Mouse (Mus musculus): ENCODE results near the gene Ssr1. TPM values are rescaled to one million over a fixed set of nuclear protein-coding genes. Genes with fewer than 3 reads are reported as not detected.
A peak's percentile ranks its signal among the peaks of the same experiment; 100 is the strongest.

Gene Ssr1
- total and polyA plus RNA-seq, 3 experiments: 10.0 to 44.9 (median 41.7) TPM

DNA sequence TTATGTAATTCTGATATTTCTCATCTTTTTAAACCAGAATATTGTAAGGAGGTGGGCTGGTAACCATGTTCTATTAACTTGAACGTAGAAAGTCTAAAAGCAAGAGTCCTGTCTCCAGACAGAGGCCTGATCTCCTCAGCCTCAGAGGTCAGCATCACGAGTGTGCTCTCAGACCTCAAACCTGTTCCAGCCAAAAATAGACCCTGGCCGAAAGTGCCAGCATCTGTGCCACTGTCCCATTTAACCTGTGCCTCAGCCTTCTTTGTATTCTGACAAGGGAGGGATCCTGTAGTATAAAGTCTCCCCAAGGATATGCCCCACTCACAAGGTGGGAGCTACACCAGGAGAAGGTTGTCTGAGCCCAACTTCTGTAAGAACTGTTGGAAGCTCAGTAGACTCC is 67.6 kb downstream of the Ssr1 start:
- Histone ChIP-seq H3K27me3 (ENCODE audit: control insufficient read depth, insufficient read depth, low read length) (no peaks in the 10 kb centered on the region), H3K79me2 (replicated peaks; ENCODE audit: control insufficient read depth, insufficient read depth, low read length) (no peaks in the 10 kb centered on the region; the same call in 1 of the 2 replicates), H3K27ac (peak overlapping the region; percentile 64), H3K4me1 (ENCODE audit: control insufficient read depth, insufficient read depth, low read length) (peaks cover 2% of the 10 kb centered on the region; the same call in 1 of the 2 replicates), H3K9ac (ENCODE audit: low read depth, low read length) (no peak overlapping the region), H3K4me3 (no peak overlapping the region), H3K36me3 (ENCODE audit: control insufficient read depth, insufficient read depth, low read length) (peaks cover 15% of the 10 kb centered on the region; the same call in 1 of the 2 replicates)
- TF ChIP-seq EP300 (IDR thresholded peaks at IDR 0.05; ENCODE audit: insufficient read depth, low read depth, low read length) (peak; percentile 85), POLR2A (IDR thresholded peaks at IDR 0.05; ENCODE audit: insufficient read depth, low read depth, low read length) (no peak)
- 53% methylated on average over 3 of the region's 3 CpGs for WGBS
- DNase-seq: no peak
- intact Hi-C loops (cut with DNase I): no loop called here

DNA sequence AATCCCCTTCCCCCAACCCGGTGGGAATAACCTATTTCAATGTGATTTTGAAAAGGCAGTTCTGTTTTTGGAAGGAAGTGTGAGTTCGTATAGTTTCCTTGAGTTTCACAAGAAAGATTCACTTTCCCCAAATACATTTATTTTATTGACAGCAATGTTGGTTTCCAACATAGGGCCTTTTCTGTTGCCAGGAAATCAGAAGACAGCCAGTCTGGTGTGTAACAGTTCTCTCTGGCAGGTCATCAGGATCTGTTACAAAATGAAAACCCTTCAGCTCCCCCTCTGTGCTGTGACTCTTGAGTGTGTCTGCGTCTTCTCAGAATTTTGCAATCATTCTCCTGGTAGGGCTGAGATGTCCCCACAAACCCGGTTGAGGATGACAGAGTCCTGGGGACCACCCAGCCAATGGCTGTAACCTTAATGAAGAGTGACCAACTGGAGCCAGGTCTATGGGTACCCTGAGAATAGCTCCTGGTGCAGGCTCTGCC is 69.5 kb downstream of the Ssr1 start:
- Histone ChIP-seq H3K36me3 (ENCODE audit: control insufficient read depth, insufficient read depth, low read length) (peaks cover 16% of the 10 kb centered on the region; the same call in 1 of the 2 replicates), H3K9ac (ENCODE audit: low read depth, low read length) (no peak overlapping the region), H3K4me3 (no peak overlapping the region), H3K27me3 (ENCODE audit: control insufficient read depth, insufficient read depth, low read length) (no peaks in the 10 kb centered on the region), H3K27ac (no peak overlapping the region; the same call in 1 of the 2 replicates), H3K79me2 (replicated peaks; ENCODE audit: control insufficient read depth, insufficient read depth, low read length) (no peaks in the 10 kb centered on the region; the same call in 1 of the 2 replicates), H3K4me1 (ENCODE audit: control insufficient read depth, insufficient read depth, low read length) (peaks cover 2% of the 10 kb centered on the region)
- TF ChIP-seq EP300 (IDR thresholded peaks at IDR 0.05; ENCODE audit: insufficient read depth, low read depth, low read length) (no peak), CTCF (IDR thresholded peaks at IDR 0.05) (no peak), POLR2A (IDR thresholded peaks at IDR 0.05; ENCODE audit: insufficient read depth, low read depth, low read length) (no peak)
- 68% methylated on average over 4 of the region's 4 CpGs for WGBS
- DNase-seq: no peak
- intact Hi-C loops (cut with DNase I): loop anchor here (5.0 kb wide), 1 partner anchor 312 kb away; no protein-coding TSS in a partner anchor

DNA sequence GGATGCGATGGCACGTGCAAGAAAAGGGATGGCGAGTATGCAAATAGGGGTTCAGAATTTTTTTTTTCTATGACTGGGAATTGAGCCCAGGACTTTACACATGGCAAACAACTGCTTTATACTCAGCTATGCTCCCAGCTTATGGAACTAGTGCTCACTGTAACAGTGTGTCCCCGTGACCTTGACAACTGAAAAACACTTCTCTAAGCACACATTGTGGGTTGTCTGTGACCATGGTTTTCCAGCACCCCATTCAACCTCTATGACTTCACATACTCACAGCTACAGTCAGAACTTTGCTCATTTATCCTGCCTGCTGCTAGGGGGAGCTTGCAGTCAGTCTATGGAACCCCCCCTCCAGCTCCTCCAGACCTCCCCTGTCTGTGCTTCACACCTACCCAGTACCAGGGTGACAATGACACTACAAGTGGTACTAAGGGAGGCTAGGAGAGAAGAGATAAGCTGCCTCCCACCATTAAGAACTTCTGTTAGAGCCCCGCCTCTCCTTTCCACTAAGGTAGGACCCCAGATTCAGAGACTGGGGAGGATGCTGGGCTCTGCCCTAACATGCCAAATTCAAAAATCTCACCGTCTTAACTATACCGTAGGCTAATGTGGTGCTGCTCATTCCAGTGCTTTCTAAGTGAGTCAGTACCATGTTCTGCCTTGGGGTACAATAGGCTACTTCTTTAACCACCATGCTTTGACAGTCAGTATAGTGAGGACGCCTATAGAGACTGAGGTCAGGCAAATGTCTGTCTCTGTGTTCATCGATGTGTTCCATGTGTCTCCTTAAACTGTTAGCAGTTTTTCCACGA is 70.2 kb downstream of the Ssr1 start:
- DNase-seq: no peak
- Histone ChIP-seq H3K79me2 (replicated peaks; ENCODE audit: control insufficient read depth, insufficient read depth, low read length) (no peaks in the 10 kb centered on the region; the same call in 1 of the 2 replicates), H3K4me1 (ENCODE audit: control insufficient read depth, insufficient read depth, low read length) (peaks cover 2% of the 10 kb centered on the region), H3K27ac (no peak overlapping the region), H3K36me3 (ENCODE audit: control insufficient read depth, insufficient read depth, low read length) (peaks cover 16% of the 10 kb centered on the region; the same call in 1 of the 2 replicates), H3K4me3 (no peak overlapping the region), H3K27me3 (ENCODE audit: control insufficient read depth, insufficient read depth, low read length) (no peaks in the 10 kb centered on the region), H3K9ac (ENCODE audit: low read depth, low read length) (no peak overlapping the region)
- intact Hi-C loops (cut with DNase I): loop anchor here (5.0 kb wide), 1 partner anchor 312 kb away; no protein-coding TSS in a partner anchor
- TF ChIP-seq CTCF (IDR thresholded peaks at IDR 0.05): no peak
- no peak for TF ChIP-seq POLR2A (IDR thresholded peaks at IDR 0.05; ENCODE audit: insufficient read depth, low read depth, low read length)
- WGBS: 76% methylated on average over 10 of the region's 10 CpGs

DNA sequence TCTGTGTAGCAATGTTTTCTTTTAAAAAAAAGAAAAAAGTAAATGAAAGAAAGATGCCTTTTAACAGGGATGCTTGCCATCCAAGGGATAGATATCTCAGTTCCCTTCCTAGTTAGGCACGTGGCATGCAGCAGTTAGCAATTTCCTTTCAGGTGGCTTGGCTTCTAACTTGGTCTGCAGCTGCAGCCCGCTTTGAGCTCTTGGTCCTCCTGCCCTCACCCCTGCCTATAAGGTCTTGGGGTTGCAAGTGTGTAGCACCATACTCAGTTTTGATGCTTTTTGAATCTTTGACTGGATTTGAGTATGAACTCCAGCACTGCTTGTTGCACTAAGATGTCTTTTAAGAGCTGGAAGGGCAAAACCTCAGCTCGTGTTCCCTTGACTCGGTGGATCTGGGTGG is 70.9 kb downstream of the Ssr1 start:
- no peak overlapping the region for H3K9ac ChIP-seq (ENCODE audit: low read depth, low read length)
- H3K4me3 ChIP-seq: no peak overlapping the region
- DNase-seq: no peak
- WGBS: 77% methylated on average over 4 of the region's 4 CpGs
- H3K36me3 ChIP-seq (ENCODE audit: control insufficient read depth, insufficient read depth, low read length): peaks cover 16% of the 10 kb centered on the region; the same call in 1 of the 2 replicates
- H3K27ac ChIP-seq: no peak overlapping the region
- no peak for TF ChIP-seq CTCF (IDR thresholded peaks at IDR 0.05)
- no peak for TF ChIP-seq POLR2A (IDR thresholded peaks at IDR 0.05; ENCODE audit: insufficient read depth, low read depth, low read length)
- TF ChIP-seq EP300 (IDR thresholded peaks at IDR 0.05; ENCODE audit: insufficient read depth, low read depth, low read length): no peak
- H3K79me2 ChIP-seq (replicated peaks; ENCODE audit: control insufficient read depth, insufficient read depth, low read length): no peaks in the 10 kb centered on the region; the same call in 1 of the 2 replicates
- H3K27me3 ChIP-seq (ENCODE audit: control insufficient read depth, insufficient read depth, low read length): no peaks in the 10 kb centered on the region
- H3K4me1 ChIP-seq (ENCODE audit: control insufficient read depth, insufficient read depth, low read length): peaks cover 2% of the 10 kb centered on the region
- intact Hi-C loops (cut with DNase I): loop anchor here (5.0 kb wide), 1 partner anchor 311 kb away; no protein-coding TSS in a partner anchor

DNA sequence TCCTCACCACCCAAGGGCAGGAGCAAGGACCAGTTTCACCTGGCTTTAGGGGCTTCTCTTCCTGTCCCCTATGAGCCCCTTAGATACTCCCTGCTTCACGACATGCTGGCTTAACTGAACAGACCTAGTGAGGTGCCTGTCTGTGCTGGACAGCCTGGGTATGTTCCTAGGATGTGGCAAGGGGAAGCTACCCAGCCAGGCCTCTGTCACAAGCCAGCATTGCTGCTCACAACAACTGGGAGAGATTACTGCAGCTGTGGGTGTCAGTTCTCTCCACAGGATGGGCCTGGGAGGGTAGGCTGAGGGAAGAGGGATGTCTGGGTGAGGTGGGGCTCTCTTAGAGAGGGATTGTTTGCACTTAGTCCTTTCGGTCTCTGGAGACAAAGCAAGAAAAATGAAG is 73.3 kb downstream of the Ssr1 start:
- Histone ChIP-seq H3K79me2 (replicated peaks; ENCODE audit: control insufficient read depth, insufficient read depth, low read length) (no peaks in the 10 kb centered on the region; the same call in 1 of the 2 replicates), H3K4me1 (ENCODE audit: control insufficient read depth, insufficient read depth, low read length) (no peaks in the 10 kb centered on the region; the same call in 1 of the 2 replicates), H3K9ac (ENCODE audit: low read depth, low read length) (no peak overlapping the region), H3K27me3 (ENCODE audit: control insufficient read depth, insufficient read depth, low read length) (no peaks in the 10 kb centered on the region), H3K27ac (no peak overlapping the region), H3K4me3 (no peak overlapping the region), H3K36me3 (ENCODE audit: control insufficient read depth, insufficient read depth, low read length) (peaks cover 16% of the 10 kb centered on the region; the same call in 1 of the 2 replicates)
- no peak for TF ChIP-seq POLR2A (IDR thresholded peaks at IDR 0.05; ENCODE audit: insufficient read depth, low read depth, low read length)
- TF ChIP-seq EP300 (IDR thresholded peaks at IDR 0.05; ENCODE audit: insufficient read depth, low read depth, low read length): no peak
- TF ChIP-seq CTCF (IDR thresholded peaks at IDR 0.05): no peak
- no peak for DNase-seq
- intact Hi-C loops (cut with DNase I): loop anchor here (5.0 kb wide), 1 partner anchor 308 kb away; no protein-coding TSS in a partner anchor
- WGBS: 77% methylated on average over 2 of the region's 2 CpGs

Measured in heart, adult 2 months (tissue).